Mouse (Mus musculus): Measurements from ENCODE around the gene Fryl.
"Not testable (repeated sequence)": the region's sequence is repeated elsewhere in the genome, so short reads cannot be mapped to it uniquely, and the experiment has no call there.

Gene Fryl

GRCm38 (mm10) chr5:73089158-73089557, 167.3 kb downstream of the Fryl start:
- no peak for DNase-seq

GRCm38 (mm10) chr5:73081496-73081895, 174.9 kb downstream of the Fryl start:
- no peak for DNase-seq

DNA sequence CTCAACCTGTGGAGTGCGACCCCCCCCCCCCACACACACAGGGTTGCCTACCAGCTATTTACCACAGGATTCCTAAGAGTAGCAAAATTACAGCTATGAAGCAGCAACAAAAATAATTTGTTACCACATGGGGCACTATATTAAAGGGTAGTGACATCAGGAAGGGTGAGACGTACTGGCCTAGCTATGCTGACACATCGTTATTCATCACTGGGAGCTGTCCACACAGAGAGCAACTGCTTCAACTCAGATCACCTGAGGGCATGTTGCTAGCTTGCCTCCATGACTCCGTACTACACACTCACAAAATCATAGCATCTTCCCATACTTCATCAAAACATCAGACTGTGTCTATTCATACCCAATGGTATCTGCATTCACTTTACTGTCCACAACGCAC, 176.6 kb downstream of the Fryl start:
- DNase-seq, result no peak

DNA sequence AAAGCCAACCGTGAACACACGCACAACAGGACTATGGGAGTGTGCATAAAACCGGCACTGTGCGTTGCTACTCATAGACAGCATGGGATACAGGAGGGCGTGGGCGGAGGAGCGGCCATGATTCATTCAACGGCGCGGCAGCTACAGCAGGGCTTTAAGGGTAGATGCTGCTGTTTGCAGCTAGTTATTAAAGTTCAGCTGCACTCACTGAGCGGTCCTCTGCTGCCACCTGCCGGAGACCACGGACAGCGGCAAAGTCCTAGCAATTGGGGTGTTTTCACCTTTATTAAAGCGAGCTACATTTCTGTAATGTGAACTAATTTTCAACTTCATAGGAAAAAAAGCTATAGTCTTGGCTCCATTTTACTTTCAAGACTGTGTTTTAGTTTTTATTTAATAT, 185.1 kb downstream of the Fryl start:
- peak; percentile 34 to 69 for DNase-seq

- DNase-seq, result no peak
These were observed 189.5 kb downstream of the Fryl start for GRCm38 (mm10) chr5:73066946-73067345.

DNA sequence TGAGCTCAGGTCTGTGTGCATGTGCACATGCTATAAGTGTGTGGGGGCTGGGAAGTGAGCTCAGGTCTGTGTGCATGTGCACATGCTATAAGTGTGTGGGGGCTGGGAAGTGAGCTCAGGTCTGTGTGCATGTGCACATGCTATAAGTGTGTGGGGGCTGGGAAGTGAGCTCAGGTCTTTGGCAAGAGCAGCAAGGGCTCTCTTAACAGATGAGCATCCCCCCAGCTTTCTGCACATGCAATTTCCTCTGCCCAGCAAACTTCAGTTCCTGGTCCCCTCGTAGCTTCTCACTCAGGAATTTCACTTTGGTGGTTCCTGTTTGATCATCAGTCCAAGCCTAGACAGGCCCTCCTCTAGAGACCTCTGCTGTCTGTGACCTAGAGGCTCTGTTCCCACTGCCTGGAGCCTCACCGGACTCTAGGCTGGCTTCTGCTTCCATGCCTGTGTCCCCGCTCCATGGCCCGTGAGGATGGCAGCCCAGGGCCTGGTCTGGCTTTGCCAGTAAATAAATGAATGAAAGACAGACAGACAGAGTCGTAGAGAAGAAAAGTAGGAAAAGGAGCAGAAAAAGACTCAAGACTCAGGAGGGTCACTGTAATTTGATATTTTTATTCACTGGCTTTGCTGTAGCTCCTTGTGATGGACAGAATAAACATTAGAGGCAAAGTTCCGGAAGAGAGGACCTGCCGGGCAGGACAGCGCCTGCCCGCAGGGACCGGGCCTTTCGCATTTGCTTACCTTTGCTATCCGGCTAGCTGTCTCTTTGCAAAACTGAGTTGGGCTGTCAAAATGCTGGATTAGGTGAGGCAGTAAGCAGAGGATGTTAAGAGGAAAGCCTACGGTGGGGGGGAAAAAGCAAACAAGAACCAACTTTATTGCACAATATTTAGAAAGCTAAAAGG, 192.4 kb downstream of the Fryl start:
- DNase-seq, result no peak

DNA sequence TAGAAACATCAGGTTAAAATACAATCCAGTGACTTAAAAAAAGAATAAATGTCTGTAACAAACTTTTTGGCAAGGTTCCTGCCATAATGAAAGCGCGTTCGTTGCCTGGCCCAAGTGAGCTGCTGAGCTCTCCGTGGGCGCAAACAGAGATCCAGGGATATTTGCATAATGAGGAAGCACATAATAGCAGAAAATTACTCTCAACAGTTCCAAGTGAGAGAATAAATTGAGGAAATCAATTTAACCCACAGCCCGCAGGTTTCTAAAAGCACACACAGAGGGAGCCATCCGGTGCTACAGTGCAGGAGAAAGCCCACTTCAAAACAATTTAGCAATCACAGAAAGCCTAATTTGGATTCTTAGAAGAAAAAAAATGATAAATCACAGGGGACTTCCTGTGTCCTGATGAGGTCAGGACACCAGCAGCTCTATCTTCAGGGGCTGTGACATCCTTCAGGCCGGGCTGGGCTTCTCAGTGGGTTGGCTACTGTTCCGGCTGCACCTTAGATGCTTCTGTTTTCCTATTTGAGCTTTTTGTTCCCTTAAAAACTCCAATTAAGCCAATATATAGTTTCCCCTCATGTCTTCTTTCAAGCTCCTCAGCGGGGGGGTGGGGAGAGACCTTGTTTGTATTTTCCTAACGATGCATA, 194.8 kb downstream of the Fryl start:
- DNase-seq, result no peak

GRCm38 (mm10) chr5:73056937-73057336, 199.5 kb downstream of the Fryl start:
- DNase-seq, result no peak

GRCm38 (mm10) chr5:73056457-73056856, 200.0 kb downstream of the Fryl start:
- no peak for DNase-seq

DNA sequence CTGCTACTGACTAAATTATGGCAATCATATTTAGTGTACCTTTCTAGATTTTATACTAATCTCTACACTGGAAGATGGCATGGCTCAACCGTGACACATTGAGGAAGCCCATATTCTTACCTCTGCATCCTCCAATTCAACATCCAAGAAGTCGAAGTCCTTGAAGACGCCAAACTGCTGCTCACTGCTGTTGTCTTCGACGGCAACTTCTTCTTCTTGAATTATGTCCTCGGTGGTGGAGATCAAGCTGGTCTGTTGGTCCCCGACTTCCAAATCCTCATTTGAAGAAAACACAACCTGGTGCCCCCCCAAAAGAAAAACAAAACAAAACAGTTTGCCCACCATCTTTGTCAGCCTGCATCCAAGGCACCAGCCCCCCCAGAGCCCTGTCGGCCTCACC, 202.5 kb downstream of the Fryl start:
- no peak for DNase-seq

- no peak for DNase-seq
These were observed 208.7 kb downstream of the Fryl start for GRCm38 (mm10) chr5:73047651-73048245.

DNA sequence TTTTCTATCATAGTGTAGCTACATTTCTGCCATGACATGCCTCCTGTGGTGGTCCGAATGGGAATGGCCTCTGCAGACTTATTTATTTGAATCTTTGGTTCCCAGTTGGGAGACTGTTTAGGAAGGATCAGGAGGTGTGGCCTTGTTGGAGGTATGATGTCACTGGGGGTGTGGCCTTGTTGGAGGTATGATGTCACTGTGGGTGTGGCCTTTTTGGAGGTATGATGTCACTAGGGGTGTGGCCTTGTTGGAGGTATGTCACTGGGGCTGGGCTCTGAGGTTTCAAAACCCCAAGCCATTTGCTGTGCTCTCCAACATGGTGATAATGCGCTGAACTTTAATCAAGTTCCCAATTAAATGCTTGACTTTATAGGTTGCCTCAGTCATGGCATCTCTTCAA, 212.4 kb downstream of the Fryl start:
- no peak for DNase-seq

DNA sequence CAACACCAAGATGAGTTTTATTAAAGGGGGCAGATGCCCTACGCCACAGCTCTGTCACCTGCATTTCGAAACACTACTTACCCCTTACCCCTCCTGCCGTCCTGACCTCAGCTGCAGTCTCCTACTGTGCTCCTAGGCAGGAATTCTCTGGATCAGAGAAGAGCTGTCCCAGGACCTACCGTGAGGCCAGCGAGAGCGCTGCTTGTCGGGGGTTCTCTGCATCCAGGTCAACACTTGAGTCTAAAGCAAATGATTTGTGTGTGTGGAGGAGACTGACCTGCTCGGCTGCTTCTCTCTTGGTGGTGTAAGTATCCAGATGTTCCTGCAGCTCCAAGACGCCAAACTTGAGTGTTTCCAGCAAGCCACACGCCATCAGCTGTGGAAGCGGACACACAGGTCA, 223.9 kb downstream of the Fryl start:
- DNase-seq, result no peak

DNA sequence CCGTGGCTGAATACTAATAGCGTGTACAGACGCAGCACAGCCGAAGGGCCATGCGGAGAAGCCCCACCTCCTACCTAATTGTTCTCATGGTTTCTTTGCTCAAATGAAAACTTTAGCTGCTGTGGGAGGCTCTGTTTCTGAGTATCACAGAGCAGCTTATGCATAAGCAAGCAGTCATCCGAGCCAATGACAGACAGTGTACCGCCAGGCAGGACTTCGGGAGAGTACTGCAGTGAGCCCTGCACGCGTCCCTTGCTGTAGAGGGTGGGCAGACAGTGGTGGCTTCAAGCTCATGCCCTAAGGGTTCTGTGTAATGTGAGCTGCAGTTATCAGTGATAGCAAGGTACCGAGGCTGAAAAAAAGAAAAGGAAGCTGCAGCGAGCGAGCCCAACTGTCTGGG, 227.8 kb downstream of the Fryl start:
- no peak for DNase-seq

DNA sequence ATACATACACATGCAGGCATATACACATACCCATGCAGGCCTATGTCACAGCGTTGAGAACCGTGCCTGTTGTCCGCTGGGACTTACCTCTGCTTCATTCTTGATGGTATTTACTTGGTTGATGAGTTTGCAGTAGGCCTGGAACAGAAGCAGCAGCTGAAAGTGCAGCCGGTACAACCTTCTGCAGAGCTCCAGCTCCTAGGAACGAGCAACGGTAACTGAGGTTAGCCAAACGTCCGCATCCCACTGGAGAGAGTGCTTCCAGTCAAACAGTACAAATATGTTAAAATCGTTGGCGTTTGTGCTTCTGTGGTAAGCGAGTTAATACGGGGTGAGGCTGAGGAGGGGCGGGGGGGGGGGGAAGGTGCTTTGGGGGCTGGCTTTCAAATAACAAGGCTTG, 232.6 kb downstream of the Fryl start:
- DNase-seq, result no peak

- DNase-seq, result no peak
These were observed 241.7 kb downstream of the Fryl start for GRCm38 (mm10) chr5:73014745-73015144.

DNA sequence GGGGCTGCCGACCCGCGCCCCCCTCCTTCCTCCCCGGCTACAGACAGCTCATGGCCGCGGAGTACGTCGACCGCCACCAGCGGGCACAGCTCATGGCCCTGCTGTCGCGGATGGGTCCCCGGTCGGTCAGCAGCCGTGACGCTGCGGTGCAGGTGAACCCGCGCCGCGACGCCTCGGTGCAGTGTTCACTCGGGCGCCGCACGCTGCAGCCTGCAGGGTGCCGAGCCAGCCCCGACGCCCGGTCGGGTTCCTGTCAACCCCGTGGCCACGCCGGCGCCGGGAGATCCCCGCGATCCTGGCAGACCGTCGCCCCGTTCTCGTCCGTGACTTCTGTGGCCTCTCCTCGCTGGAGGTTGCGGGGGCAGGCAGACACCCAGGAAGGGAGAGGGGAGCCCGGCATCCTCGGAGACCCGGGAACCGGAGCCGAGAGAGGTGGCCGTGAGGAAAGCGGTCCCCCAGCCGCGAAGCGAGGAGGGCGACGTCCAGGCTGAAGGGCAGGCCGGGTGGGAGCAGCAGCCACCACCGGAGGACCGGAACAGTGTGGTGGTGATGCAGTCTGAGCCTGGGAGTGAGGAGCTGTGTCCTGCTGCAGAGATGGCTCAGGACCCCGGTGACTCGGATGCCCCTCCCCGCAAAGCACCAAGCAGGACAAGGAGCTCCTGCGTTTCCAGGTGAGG, 242.7 kb downstream of the Fryl start:
- DNase-seq, result not testable (repeated sequence)

DNA sequence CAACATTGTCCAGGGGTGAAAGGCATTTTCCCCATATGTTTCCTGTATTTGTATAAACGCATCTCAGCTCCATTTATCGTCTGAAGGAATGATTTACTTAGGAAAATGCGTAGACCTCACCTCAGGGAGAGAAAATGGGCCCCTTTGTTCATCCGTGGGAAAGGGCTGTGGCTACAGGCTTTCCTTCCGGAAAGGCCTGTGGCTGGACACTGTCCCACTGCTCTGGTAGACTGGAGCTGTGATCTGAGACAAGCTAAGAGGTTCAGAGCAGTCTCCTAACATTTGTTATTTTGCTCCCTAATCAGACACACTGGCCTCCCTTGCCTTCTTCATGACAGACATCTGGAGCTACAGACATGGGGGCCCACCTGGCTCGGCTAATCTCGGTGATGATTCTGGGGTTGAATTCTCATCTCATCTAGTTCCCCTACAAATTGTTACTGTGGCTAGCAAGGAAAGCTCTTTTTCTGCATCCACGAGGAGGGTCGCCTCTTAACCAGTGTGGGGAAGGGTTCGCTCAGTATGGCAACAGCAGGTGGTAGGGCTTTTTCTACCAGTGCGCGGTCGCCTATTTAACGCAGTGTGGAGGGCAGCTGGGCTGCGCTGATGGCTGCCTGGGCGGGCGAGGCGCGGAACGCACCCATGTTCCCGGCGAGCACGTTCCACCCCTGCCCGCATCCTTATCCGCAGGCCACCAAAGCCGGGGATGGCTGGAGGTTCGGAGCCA, 243.4 kb downstream of the Fryl start:
- DNase-seq, result not testable (repeated sequence)

- DNase-seq, result not testable (repeated sequence)
These were observed 244.6 kb downstream of the Fryl start for GRCm38 (mm10) chr5:73011806-73012205.

GRCm38 (mm10) chr5:73008230-73008629, 248.2 kb downstream of the Fryl start:
- DNase-seq, result not testable (repeated sequence)

DNA sequence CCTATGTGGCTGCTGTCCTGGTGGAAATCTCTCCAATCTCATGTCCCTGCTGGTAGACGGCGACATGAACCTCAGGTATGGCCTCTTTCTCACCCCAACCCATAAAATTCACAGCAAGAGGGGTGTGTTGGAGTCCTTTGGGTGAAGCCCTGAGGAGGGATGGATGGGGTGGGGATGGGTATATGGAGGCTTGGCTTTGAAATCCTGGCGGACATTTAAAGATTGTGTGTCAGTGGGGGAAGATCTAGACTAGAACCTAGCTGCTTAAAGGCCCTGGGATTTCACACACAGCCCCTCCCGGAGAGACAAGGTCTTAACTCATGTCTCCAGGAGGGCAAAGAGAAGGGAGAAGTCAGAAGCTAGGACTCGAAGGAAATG, 248.8 kb downstream of the Fryl start:
- DNase-seq, result no peak

GRCm38 (mm10) chr5:73006784-73007581, 249.4 kb downstream of the Fryl start, which contains the start of gene Slc10a4:
TSS of gene Slc10a4 (plus strand) at chr5:73006883.
- DNase-seq, result no peak
